Mouse (Mus musculus) liver, adult 2 months (tissue): ENCODE results near the gene Galk2. TPM values are rescaled to one million over a fixed set of nuclear protein-coding genes. Genes with fewer than 3 reads are reported as not detected.

Experiments
- DNase-seq: peaks from one replicate; pipeline ENCODE4 v3.0.0-alpha.2; 2011; ENCODE audit warnings: low read depth, low spot score; ENCODE audit errors: extremely low read depth
- H3K27ac ChIP-seq: fragments of 200-500 bp; replicated peaks from 2 replicates; pipeline ENCODE4 v1.5.1; 2012; ENCODE audit warnings: low read depth, mild to moderate bottlenecking, control low read depth, inconsistent platforms, low read length; ENCODE audit not compliant: insufficient read depth
- H3K27me3 ChIP-seq: fragments of 200-500 bp; 2 replicates; pipeline ENCODE4 v1.6.1; 2012; ENCODE audit warnings: mild to moderate bottlenecking, moderate library complexity, low read length, inconsistent platforms; ENCODE audit not compliant: control insufficient read depth, insufficient read depth
- H3K36me3 ChIP-seq: fragments of 200-500 bp; 2 replicates; pipeline ENCODE4 v1.6.1; 2012; ENCODE audit warnings: low read length, inconsistent platforms; ENCODE audit not compliant: control insufficient read depth, insufficient read depth
- H3K4me1 ChIP-seq: fragments of 200-500 bp; 2 replicates; pipeline ENCODE4 v1.6.1; 2011; ENCODE audit warnings: low read length; ENCODE audit not compliant: control insufficient read depth, insufficient read depth
- H3K4me3 ChIP-seq: fragments of 200-500 bp; 2 replicates; pipeline ENCODE4 v1.5.1; 2011; ENCODE audit warnings: low read depth, mild to moderate bottlenecking, control low read depth, low read length, moderate library complexity; ENCODE audit not compliant: insufficient read depth
- H3K79me2 ChIP-seq: fragments of 200-500 bp; 2 replicates; pipeline ENCODE4 v1.6.1; 2012; ENCODE audit warnings: inconsistent platforms, mild to moderate bottlenecking, low read length, moderate library complexity; ENCODE audit not compliant: control insufficient read depth, insufficient read depth
- H3K9ac ChIP-seq: fragments of 200-500 bp; 2 replicates; pipeline ENCODE4 v1.6.1; 2012; ENCODE audit warnings: low read depth, mild to moderate bottlenecking, control low read depth, inconsistent platforms, low read length
- CTCF ChIP-seq: fragments of 200-500 bp; IDR thresholded peaks from 2 replicates; pipeline ENCODE4 v1.5.1; 2011; ENCODE audit warnings: low read depth, low read length, control low read depth
- POLR2A ChIP-seq: fragments of 200-500 bp; IDR thresholded peaks from 2 replicates; pipeline ENCODE4 v1.6.1; 2011; ENCODE audit warnings: low read length, control low read depth; ENCODE audit not compliant: insufficient read depth; ENCODE audit errors: extremely low read depth
- WGBS: fragments of 180-500 bp; shearing (Covaris S2); methylation state at CpG from one replicate; pipeline ENCODE4 v1.1.7; 2018; 5-methylcytosine and 5-hydroxymethylcytosine counted together
- polyA plus RNA-seq: library from polyadenylated mRNA; depleted of rRNA; stranded (reverse); fragments of >200 nt; gene quantifications from 2 replicates; pipeline ENCODE4 v1.2.3, GENCODE M21; 2012
- total RNA-seq: library from RNA; depleted of rRNA; stranded (reverse); fragments of >200 nt; gene quantifications from 2 replicates; pipeline ENCODE4 v1.2.3, GENCODE M21; 2014

Gene Galk2
- total and polyA plus RNA-seq, 2 experiments, result 11.8 to 30.4 TPM

- 88% methylated on average over 4 of the region's 4 CpGs for WGBS
- no peak overlapping the region for H3K9ac ChIP-seq
- TF ChIP-seq POLR2A, result no peak
- no peak for TF ChIP-seq CTCF
- H3K4me3 ChIP-seq, result no peak overlapping the region
- no peaks in the 10 kb centered on the region for H3K79me2 ChIP-seq
- DNase-seq, result no peak
- H3K36me3 ChIP-seq, result peaks cover 9% of the 10 kb centered on the region
- no peaks in the 10 kb centered on the region for H3K27me3 ChIP-seq
- H3K4me1 ChIP-seq, result no peaks in the 10 kb centered on the region
- H3K27ac ChIP-seq, result no peak overlapping the region
These were observed 47.6 kb downstream of the Galk2 start for GRCm38 (mm10) chr2:125906407-125907066.

GRCm38 (mm10) chr2:125907580-125908255 lies 48.8 kb downstream of the Galk2 start:
- no peaks in the 10 kb centered on the region for H3K27me3 ChIP-seq
- 83% methylated on average over 4 of the region's 4 CpGs for WGBS
- DNase-seq, result no peak
- peaks cover 9% of the 10 kb centered on the region for H3K36me3 ChIP-seq
- no peaks in the 10 kb centered on the region for H3K4me1 ChIP-seq
- H3K27ac ChIP-seq, result no peak overlapping the region
- no peak for TF ChIP-seq CTCF
- no peak for TF ChIP-seq POLR2A
- no peaks in the 10 kb centered on the region for H3K79me2 ChIP-seq
- H3K4me3 ChIP-seq, result no peak overlapping the region
- no peak overlapping the region for H3K9ac ChIP-seq

- no peak overlapping the region for H3K27ac ChIP-seq
- no peak overlapping the region for H3K9ac ChIP-seq
- no peak for DNase-seq
- H3K36me3 ChIP-seq, result peaks cover 2% of the 10 kb centered on the region; the same call in 1 of the 2 replicates
- H3K4me1 ChIP-seq, result no peaks in the 10 kb centered on the region
- 82% methylated on average over 1 of the region's 1 CpGs for WGBS
- TF ChIP-seq CTCF (no peak), POLR2A (no peak)
- no peaks in the 10 kb centered on the region for H3K79me2 ChIP-seq
- H3K27me3 ChIP-seq, result no peaks in the 10 kb centered on the region
- no peak overlapping the region for H3K4me3 ChIP-seq
These were observed 55.3 kb downstream of the Galk2 start for GRCm38 (mm10) chr2:125914167-125914566.

- Histone ChIP-seq H3K27me3 (no peaks in the 10 kb centered on the region), H3K9ac (no peak overlapping the region), H3K4me1 (no peaks in the 10 kb centered on the region), H3K27ac (no peak overlapping the region), H3K4me3 (no peak overlapping the region), H3K79me2 (no peaks in the 10 kb centered on the region), H3K36me3 (peaks cover 2% of the 10 kb centered on the region; the same call in 1 of the 2 replicates)
- DNase-seq, result no peak
- TF ChIP-seq CTCF (no peak), POLR2A (no peak)
These were observed 55.8 kb downstream of the Galk2 start for GRCm38 (mm10) chr2:125914713-125915112.

- WGBS, result 86% methylated on average over 11 of the region's 11 CpGs
- no peaks in the 10 kb centered on the region; the same call in 1 of the 2 replicates for H3K36me3 ChIP-seq
- H3K79me2 ChIP-seq, result no peaks in the 10 kb centered on the region
- H3K4me1 ChIP-seq, result no peaks in the 10 kb centered on the region
- no peak overlapping the region for H3K9ac ChIP-seq
- no peak for DNase-seq
- H3K27ac ChIP-seq, result no peak overlapping the region
- H3K4me3 ChIP-seq, result no peak overlapping the region
- no peaks in the 10 kb centered on the region for H3K27me3 ChIP-seq
- TF ChIP-seq POLR2A (no peak), CTCF (no peak)
These were observed 57.9 kb downstream of the Galk2 start for GRCm38 (mm10) chr2:125916652-125917296.
